Mouse (Mus musculus) midbrain, postnatal 0 days (tissue): Measurements from ENCODE around the gene Opn1mw. TPM values are rescaled to one million over a fixed set of nuclear protein-coding genes. Genes with fewer than 3 reads are reported as not detected.

Experiments used
- ATAC-seq: fragments of 200-750 bp; cut with Nextera tagmentation; 2 replicates; pipeline ENCODE4 v1.8.0; 2017; ENCODE audit warnings: moderate number of reproducible peaks, mild to moderate bottlenecking, moderate TSS enrichment, moderate library complexity; ENCODE audit not compliant: low FRiP score
- DNase-seq: peaks from one replicate; pipeline ENCODE4 v3.0.0-alpha.2; 2015; ENCODE audit warnings: low spot score
- H3K27ac ChIP-seq: fragments of 300-500 bp; sonication (generic); 2 replicates; pipeline ENCODE4 v1.5.1; 2014; ENCODE audit warnings: low read depth, mild to moderate bottlenecking, low read length, mixed read lengths
- H3K27me3 ChIP-seq: fragments of 300-500 bp; sonication (generic); 2 replicates; pipeline ENCODE4 v1.6.1; 2014; ENCODE audit warnings: low read length, control low read depth, mixed read lengths; ENCODE audit not compliant: insufficient read depth
- H3K36me3 ChIP-seq: fragments of 300-500 bp; sonication (generic); 2 replicates; pipeline ENCODE4 v1.6.1; 2014; ENCODE audit warnings: low read length, control low read depth, mixed read lengths; ENCODE audit not compliant: insufficient read depth
- H3K4me1 ChIP-seq: fragments of 300-500 bp; sonication (generic); 2 replicates; pipeline ENCODE4 v1.6.1; 2014; ENCODE audit warnings: mild to moderate bottlenecking, control low read depth, antibody characterized with exemption, low read length, mixed read lengths; ENCODE audit not compliant: insufficient read depth
- H3K4me2 ChIP-seq: fragments of 300-500 bp; sonication (generic); 2 replicates; pipeline ENCODE4 v1.6.1; 2014; ENCODE audit warnings: low read depth, mild to moderate bottlenecking, low read length, mixed read lengths; ENCODE audit not compliant: poor library complexity, severe bottlenecking
- H3K4me3 ChIP-seq: fragments of 300-500 bp; sonication (generic); 2 replicates; pipeline ENCODE4 v1.5.1; 2014; ENCODE audit warnings: low read depth, mild to moderate bottlenecking, low read length, moderate library complexity
- H3K9ac ChIP-seq: fragments of 300-500 bp; sonication (generic); replicated peaks from 2 replicates; pipeline ENCODE4 v1.6.1; 2014; ENCODE audit warnings: mild to moderate bottlenecking, low read length, moderate library complexity, mixed read lengths; ENCODE audit not compliant: poor library complexity, severe bottlenecking
- H3K9me3 ChIP-seq: fragments of 300-500 bp; sonication (generic); 2 replicates; pipeline ENCODE4 v1.6.1; 2016; ENCODE audit warnings: low read length, control low read depth
- CTCF ChIP-seq: IDR thresholded peaks from 2 replicates; pipeline ENCODE4 v1.5.1; 2016; ENCODE audit warnings: antibody characterized with exemption, mild to moderate bottlenecking
- WGBS: fragments of 180-500 bp; shearing (Covaris S2); extraction: QIAGEN DNeasy Blood & Tissue Kit; methylation state at CpG from one replicate; pipeline ENCODE4 v1.1.7; 2014; 5-methylcytosine and 5-hydroxymethylcytosine counted together
- polyA plus RNA-seq: library from polyadenylated mRNA; unstranded; fragments of >200 nt; fragmentation: Nextera tagmentation; extraction: Ambion mirVana; gene quantifications from 2 replicates; pipeline ENCODE4 v1.2.1, GENCODE M21; 2015
- total RNA-seq: library from RNA; depleted of rRNA; stranded (reverse); fragments of >200 nt; gene quantifications from 2 replicates; pipeline ENCODE4 v1.2.3, GENCODE M21; 2014; rRNA removed

The Opn1mw gene
- total and polyA plus RNA-seq, 2 experiments from 2014 or later, result not detected

DNA sequence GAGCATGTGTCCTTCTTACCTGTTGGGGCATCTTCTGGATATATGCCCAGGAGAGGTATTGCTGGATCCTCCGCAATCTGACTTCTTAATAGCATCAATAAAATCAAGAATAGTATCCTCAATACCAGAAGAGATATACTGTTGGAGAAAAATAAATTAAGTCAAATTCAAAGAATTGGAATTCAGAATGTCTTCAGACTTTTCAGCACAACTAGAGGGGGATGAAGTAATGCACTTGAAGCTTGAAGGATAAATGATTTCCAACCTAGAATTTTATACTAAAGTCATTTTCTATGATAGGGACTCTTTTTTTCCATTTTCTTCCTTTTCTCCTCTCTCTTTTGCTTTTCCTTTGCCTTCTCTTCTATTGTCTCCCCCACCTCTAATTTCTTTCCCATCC is 40.5 kb downstream of the Opn1mw start, which contains the start of gene Tex28:
TSS of gene Tex28 (minus strand) at position 101 of the 400 bp plus-strand sequence.
- Histone ChIP-seq H3K27me3 (no peaks in the 10 kb centered on the region), H3K4me3 (no peak within 1 kb of the TSS), H3K4me2 (no peak within 1 kb of the TSS), H3K9me3 (no peaks in the 10 kb centered on the region), H3K4me1 (no peaks in the 10 kb centered on the region), H3K27ac (no peak within 1 kb of the TSS), H3K36me3 (no peaks in the 10 kb centered on the region), H3K9ac (no peak within 1 kb of the TSS)
- no peak for DNase-seq
- ATAC-seq, result no peak
- 89% methylated on average over 1 of the region's 1 CpGs for WGBS
- no peak for TF ChIP-seq CTCF

DNA sequence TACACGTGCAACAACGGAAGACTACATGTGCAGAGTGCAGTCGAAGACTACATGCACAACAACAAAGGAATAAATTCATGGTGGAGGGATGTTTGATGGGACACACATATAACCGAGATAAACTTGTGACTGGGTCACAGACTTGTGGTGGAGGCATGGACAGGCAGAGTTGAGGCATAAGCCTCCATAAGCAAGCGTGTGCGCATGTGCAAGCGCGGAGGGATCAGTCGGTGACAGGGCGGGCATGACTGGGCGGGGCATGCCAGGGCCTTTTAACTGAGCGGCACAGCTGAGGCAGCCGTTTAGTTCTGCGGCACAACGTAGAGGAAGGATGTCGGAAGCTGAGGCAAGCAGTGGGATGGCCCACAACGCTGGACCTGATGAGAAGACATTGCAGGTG is 49.7 kb downstream of the Opn1mw start, which contains the start of gene Tktl1:
TSS of gene Tktl1 (plus strand) at position 301 of the 400 bp plus-strand sequence.
- H3K4me2 ChIP-seq, result no peak within 1 kb of the TSS
- no peak within 1 kb of the TSS for H3K9ac ChIP-seq
- H3K4me1 ChIP-seq, result no peaks in the 10 kb centered on the region
- H3K9me3 ChIP-seq, result no peaks in the 10 kb centered on the region
- H3K27ac ChIP-seq, result no peak within 1 kb of the TSS
- no peaks in the 10 kb centered on the region for H3K27me3 ChIP-seq
- ATAC-seq (no peak), DNase-seq (no peak)
- H3K36me3 ChIP-seq, result no peaks in the 10 kb centered on the region
- 87% methylated on average over 17 of the region's 17 CpGs for WGBS
- no peak for TF ChIP-seq CTCF
- H3K4me3 ChIP-seq, result no peak within 1 kb of the TSS

Other genes starting within 250 kb of the Opn1mw start
- gene Avpr2, start 235.4 kb upstream of the Opn1mw start, total RNA-seq, result not detected in 2 replicates
- 0.06 TPM in 1 of 2 replicates, not detected in the other for gene Avpr2, start 235.4 kb upstream of the Opn1mw start, polyA plus RNA-seq
- gene L1cam, start 231.4 kb upstream of the Opn1mw start, total RNA-seq, result 292 and 296 TPM in 2 replicates
- gene L1cam, start 231.4 kb upstream of the Opn1mw start, polyA plus RNA-seq, result 113 and 116 TPM in 2 replicates
- 4.8 and 5.6 TPM in 2 replicates for gene Arhgap4, start 205.6 kb upstream of the Opn1mw start, total RNA-seq
- 1.3 and 1.4 TPM in 2 replicates for gene Arhgap4, start 205.6 kb upstream of the Opn1mw start, polyA plus RNA-seq
- gene Naa10, start 205.5 kb upstream of the Opn1mw start, total RNA-seq, result 47.7 and 83.0 TPM in 2 replicates
- 77.5 and 81.8 TPM in 2 replicates for gene Naa10, start 205.5 kb upstream of the Opn1mw start, polyA plus RNA-seq
- gene Renbp, start 196.6 kb upstream of the Opn1mw start, total RNA-seq, result 3.3 and 8.8 TPM in 2 replicates
- gene Renbp, start 196.6 kb upstream of the Opn1mw start, polyA plus RNA-seq, result 10.3 and 12.5 TPM in 2 replicates
- 101 and 111 TPM in 2 replicates for gene Hcfc1, start 161.1 kb upstream of the Opn1mw start, total RNA-seq
- gene Hcfc1, start 161.1 kb upstream of the Opn1mw start, polyA plus RNA-seq, result 30.3 and 33.2 TPM in 2 replicates
- gene Irak1, start 103.5 kb upstream of the Opn1mw start, total RNA-seq, result 57.2 and 59.1 TPM in 2 replicates
- 33.5 and 35.6 TPM in 2 replicates for gene Irak1, start 103.5 kb upstream of the Opn1mw start, polyA plus RNA-seq
- gene Mecp2, start 7.9 kb downstream of the Opn1mw start, total RNA-seq, result 84.7 and 100 TPM in 2 replicates
- 10.6 and 12.3 TPM in 2 replicates for gene Mecp2, start 7.9 kb downstream of the Opn1mw start, polyA plus RNA-seq
- not detected in 2 replicates for gene Tex28, start 40.4 kb downstream of the Opn1mw start, total RNA-seq
- not detected in 2 replicates for gene Tex28, start 40.4 kb downstream of the Opn1mw start, polyA plus RNA-seq
- gene Tktl1, start 49.8 kb downstream of the Opn1mw start, total RNA-seq, result not detected in 2 replicates
- gene Tktl1, start 49.8 kb downstream of the Opn1mw start, polyA plus RNA-seq, result 0.06 TPM in 1 of 2 replicates, not detected in the other
- 219 and 282 TPM in 2 replicates for gene Flna, start 122.4 kb downstream of the Opn1mw start, total RNA-seq
- gene Flna, start 122.4 kb downstream of the Opn1mw start, polyA plus RNA-seq, result 52.8 and 54.8 TPM in 2 replicates
- 58.0 and 70.0 TPM in 2 replicates for gene Emd, start 127.2 kb downstream of the Opn1mw start, total RNA-seq
- gene Emd, start 127.2 kb downstream of the Opn1mw start, polyA plus RNA-seq, result 16.3 and 18.2 TPM in 2 replicates
- 2,035 and 2,080 TPM in 2 replicates for gene Rpl10, start 143.3 kb downstream of the Opn1mw start, total RNA-seq
- 390 and 408 TPM in 2 replicates for gene Rpl10, start 143.3 kb downstream of the Opn1mw start, polyA plus RNA-seq
- 44.4 and 49.2 TPM in 2 replicates for gene Taz, start 154.4 kb downstream of the Opn1mw start, total RNA-seq
- 65.9 and 69.8 TPM in 2 replicates for gene Taz, start 154.4 kb downstream of the Opn1mw start, polyA plus RNA-seq
- 3.8 and 7.5 TPM in 2 replicates for gene Dnase1l1, start 154.9 kb downstream of the Opn1mw start, total RNA-seq
- 3.0 and 3.3 TPM in 2 replicates for gene Dnase1l1, start 154.9 kb downstream of the Opn1mw start, polyA plus RNA-seq
- gene Atp6ap1, start 169.6 kb downstream of the Opn1mw start, total RNA-seq, result 307 and 359 TPM in 2 replicates
- 371 and 388 TPM in 2 replicates for gene Atp6ap1, start 169.6 kb downstream of the Opn1mw start, polyA plus RNA-seq
- 344 and 530 TPM in 2 replicates for gene Gdi1, start 177.5 kb downstream of the Opn1mw start, total RNA-seq
- 951 and 960 TPM in 2 replicates for gene Gdi1, start 177.5 kb downstream of the Opn1mw start, polyA plus RNA-seq
- 9.3 and 9.4 TPM in 2 replicates for gene Fam50a, start 185.6 kb downstream of the Opn1mw start, total RNA-seq
- 55.5 and 57.2 TPM in 2 replicates for gene Fam50a, start 185.6 kb downstream of the Opn1mw start, polyA plus RNA-seq
- 144 and 167 TPM in 2 replicates for gene Plxna3, start 201.6 kb downstream of the Opn1mw start, total RNA-seq
- 28.6 and 28.9 TPM in 2 replicates for gene Plxna3, start 201.6 kb downstream of the Opn1mw start, polyA plus RNA-seq
- gene Lage3, start 226.2 kb downstream of the Opn1mw start, total RNA-seq, result 40.2 and 67.1 TPM in 2 replicates
- 62.0 and 65.8 TPM in 2 replicates for gene Lage3, start 226.2 kb downstream of the Opn1mw start, polyA plus RNA-seq
- 46.3 and 53.6 TPM in 2 replicates for gene Ubl4a, start 245.8 kb downstream of the Opn1mw start, total RNA-seq
- 67.1 and 75.0 TPM in 2 replicates for gene Ubl4a, start 245.8 kb downstream of the Opn1mw start, polyA plus RNA-seq
- 6.2 and 9.4 TPM in 2 replicates for gene Slc10a3, start 245.9 kb downstream of the Opn1mw start, total RNA-seq
- gene Slc10a3, start 245.9 kb downstream of the Opn1mw start, polyA plus RNA-seq, result 6.1 and 6.9 TPM in 2 replicates